Mouse (Mus musculus): Measurements from ENCODE around the gene Mipol1.

Mipol1 gene

DNA sequence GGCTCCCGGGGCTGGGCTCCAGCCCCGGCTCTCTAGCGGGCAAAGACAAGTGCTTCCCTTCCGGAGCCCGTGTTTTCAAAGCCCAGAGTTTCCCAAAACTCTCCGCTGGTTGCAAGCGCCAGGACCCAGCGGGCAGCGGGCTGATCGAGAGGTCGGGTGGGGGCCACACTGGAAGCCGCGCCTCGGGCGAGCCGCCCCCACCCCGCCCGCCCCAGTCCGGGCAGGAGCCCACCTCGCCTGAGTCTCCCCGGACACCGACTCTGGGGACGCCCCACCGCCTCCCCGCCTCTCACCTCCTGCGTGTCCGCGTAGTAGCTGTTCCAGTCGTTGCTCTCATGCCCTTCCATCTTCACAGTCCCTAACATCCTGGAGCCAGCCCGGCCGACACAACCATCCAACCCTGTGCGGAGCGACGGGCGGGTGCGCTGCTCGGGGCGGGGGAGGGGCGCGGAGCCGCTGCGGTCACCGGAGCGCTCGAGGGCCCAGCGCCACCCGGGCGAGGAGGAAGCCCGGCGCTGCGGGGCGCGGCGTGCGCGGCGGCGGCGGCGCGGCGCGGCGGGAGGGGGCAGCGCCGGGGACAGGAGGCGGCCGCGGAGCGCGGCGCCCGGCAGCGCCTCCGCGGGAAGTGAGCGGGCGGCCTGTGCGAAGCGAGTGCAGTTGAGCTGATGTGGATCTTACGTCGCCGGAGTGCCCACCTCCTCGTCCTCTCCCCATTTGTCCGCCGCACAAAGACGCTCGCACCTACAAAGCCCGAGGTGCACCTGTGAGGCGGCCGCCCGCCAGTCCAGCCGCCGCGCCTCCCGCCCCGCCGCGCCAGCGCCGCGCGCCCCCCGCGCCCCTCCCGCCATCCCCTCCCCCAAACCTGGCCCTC, 315.4 kb downstream of the Mipol1 start:
- no peak for DNase-seq (ENCODE audit: extremely low read depth, low read depth)
